Mouse (Mus musculus): ENCODE results near the gene Ank3.

GRCm38 (mm10) chr10:69950236-69950918 is 551.8 kb downstream of the Ank3 start:
- TF ChIP-seq POLR2A (IDR thresholded peaks at IDR 0.05; ENCODE audit: low read depth, low read length) (no peak), CTCF (IDR thresholded peaks at IDR 0.05; ENCODE audit: extremely low read depth, insufficient read depth, insufficient read length, insufficient replicate concordance) (no peak)

All from spleen, adult 2 months (tissue).